Mouse (Mus musculus) midbrain, embryonic 16.5 days (tissue): Measurements from ENCODE around the gene Bex4. TPM values are rescaled to one million over a fixed set of nuclear protein-coding genes. Genes with fewer than 3 reads are reported as not detected.

Source experiments
- ATAC-seq: fragments of 200-750 bp; cut with Nextera tagmentation; 2 replicates; pipeline ENCODE4 v1.8.0; 2017; ENCODE audit warnings: moderate TSS enrichment
- H3K27ac ChIP-seq: fragments of 300-500 bp; sonication (generic); 2 replicates; pipeline ENCODE4 v1.5.1; 2014; ENCODE audit warnings: mild to moderate bottlenecking, low read length, mixed read lengths
- H3K27me3 ChIP-seq: fragments of 300-500 bp; sonication (generic); 2 replicates; pipeline ENCODE4 v1.6.1; 2014; ENCODE audit warnings: low read depth, low read length, mixed read lengths; ENCODE audit not compliant: control insufficient read depth, insufficient read depth
- H3K36me3 ChIP-seq: fragments of 300-500 bp; sonication (generic); 2 replicates; pipeline ENCODE4 v1.6.1; 2014; ENCODE audit warnings: mild to moderate bottlenecking, low read length, moderate library complexity, mixed read lengths; ENCODE audit not compliant: control insufficient read depth, insufficient read depth
- H3K4me1 ChIP-seq: fragments of 300-500 bp; sonication (generic); 2 replicates; pipeline ENCODE4 v1.6.1; 2014; ENCODE audit warnings: mild to moderate bottlenecking, low read length, mixed read lengths; ENCODE audit not compliant: control insufficient read depth, insufficient read depth
- H3K4me2 ChIP-seq: fragments of 300-500 bp; sonication (generic); 2 replicates; pipeline ENCODE4 v1.6.1; 2014; ENCODE audit warnings: mild to moderate bottlenecking, low read length, mixed read lengths
- H3K4me3 ChIP-seq: fragments of 300-500 bp; sonication (generic); 2 replicates; pipeline ENCODE4 v1.5.1; 2014; ENCODE audit warnings: low read depth, mild to moderate bottlenecking, low read length, moderate library complexity, mixed read lengths
- H3K9ac ChIP-seq: fragments of 300-500 bp; sonication (generic); 2 replicates; pipeline ENCODE4 v1.6.1; 2014; ENCODE audit warnings: low read depth, low read length, mixed read lengths
- H3K9me3 ChIP-seq: fragments of 300-500 bp; sonication (generic); replicated peaks from 2 replicates; pipeline ENCODE4 v1.6.1; 2014; ENCODE audit warnings: mild to moderate bottlenecking, low read length, mixed read lengths; ENCODE audit not compliant: control insufficient read depth, poor library complexity, severe bottlenecking
- WGBS: fragments of 180-500 bp; shearing (Covaris S2); extraction: QIAGEN DNeasy Blood & Tissue Kit; methylation state at CpG from one replicate; pipeline ENCODE4 v1.1.7; 2014; 5-methylcytosine and 5-hydroxymethylcytosine counted together
- microRNA-seq: library from miRNA; unstranded; fragments of <30 nt; microRNA quantifications from one replicate; pipeline ENCODE4, GENCODE M21; 2017
- polyA plus RNA-seq: library from polyadenylated mRNA; unstranded; fragments of >200 nt; fragmentation: Nextera tagmentation; extraction: Ambion mirVana; gene quantifications from 2 replicates; pipeline ENCODE4 v1.2.1, GENCODE M21; 2015

Bex4 gene
- polyA plus RNA-seq, 1 experiment from 2014 or later, result 186 TPM

GRCm38 (mm10) chrX:136172118-136172551 is 33.3 kb downstream of the Bex4 start, which contains the start of gene Tceal8:
Gene Tceal8, minus strand, starts transcription at chrX:136172342.
- ATAC-seq, result peak; percentile 98
- peak within 1 kb of the TSS; percentile 67 for H3K9ac ChIP-seq
- no peaks in the 10 kb centered on the region for H3K9me3 ChIP-seq
- no peaks in the 10 kb centered on the region for H3K4me1 ChIP-seq
- WGBS, result 23% methylated on average over 10 of the region's 10 CpGs
- H3K36me3 ChIP-seq, result no peaks in the 10 kb centered on the region
- H3K4me3 ChIP-seq, result peak within 1 kb of the TSS; percentile 56
- H3K27me3 ChIP-seq, result no peaks in the 10 kb centered on the region
- H3K4me2 ChIP-seq, result peak within 1 kb of the TSS; percentile 62
- H3K27ac ChIP-seq, result peak within 1 kb of the TSS; percentile 84

- H3K36me3 ChIP-seq, result no peaks in the 10 kb centered on the region
- H3K9me3 ChIP-seq, result no peaks in the 10 kb centered on the region
- H3K27ac ChIP-seq, result peak overlapping the region; percentile 84; the same call in 1 of the 2 replicates
- WGBS, result 21% methylated on average over 10 of the region's 10 CpGs
- no peaks in the 10 kb centered on the region for H3K27me3 ChIP-seq
- peak overlapping the region; percentile 56 for H3K4me3 ChIP-seq
- H3K4me1 ChIP-seq, result no peaks in the 10 kb centered on the region
- H3K4me2 ChIP-seq, result peak overlapping the region; percentile 62
- 0 out of 2 replicates have a peak overlapping the region, but pooled peaks have one; percentile 31 for H3K9ac ChIP-seq
- no peak for ATAC-seq
Observed at GRCm38 (mm10) chrX:136172786-136173185, 34.0 kb downstream of the Bex4 start.

- 17% methylated on average over 11 of the region's 11 CpGs for WGBS
- no peak for ATAC-seq
Observed at GRCm38 (mm10) chrX:136180897-136181553, 42.2 kb downstream of the Bex4 start.

GRCm38 (mm10) chrX:136183107-136183506 is 44.3 kb downstream of the Bex4 start:
- 86% methylated on average over 1 of the region's 1 CpGs for WGBS
- Histone ChIP-seq H3K27me3 (0 out of 2 replicates have a peak, but pooled peaks cover 3% of the 10 kb centered on the region), H3K9me3 (no peaks in the 10 kb centered on the region), H3K4me1 (no peaks in the 10 kb centered on the region), H3K4me3 (no peak overlapping the region), H3K4me2 (no peak overlapping the region), H3K36me3 (no peaks in the 10 kb centered on the region), H3K27ac (no peak overlapping the region), H3K9ac (no peak overlapping the region)
- ATAC-seq, result no peak

More at GRCm38 (mm10) chrX:136180897-136181553, 42.2 kb downstream of the Bex4 start:
- Histone ChIP-seq H3K9ac (no peak overlapping the region), H3K9me3 (no peaks in the 10 kb centered on the region), H3K27ac (no peak overlapping the region), H3K4me2 (no peak overlapping the region), H3K4me1 (no peaks in the 10 kb centered on the region), H3K4me3 (no peak overlapping the region), H3K36me3 (no peaks in the 10 kb centered on the region), H3K27me3 (0 out of 2 replicates have a peak, but pooled peaks cover 3% of the 10 kb centered on the region)

Small RNA genes within 50 kb of the gene (microRNA-seq; reads per million reads assigned to microRNA genes)
- not detected for gene Mir6383

Other genes starting within 250 kb of the Bex4 start
- gene Arxes2, start 145.2 kb upstream of the Bex4 start, polyA plus RNA-seq, result 355 and 370 TPM in 2 replicates
- 198 and 206 TPM in 2 replicates for gene Arxes1, start 105.6 kb upstream of the Bex4 start, polyA plus RNA-seq
- 929 and 971 TPM in 2 replicates for gene Bex2, start 70.8 kb upstream of the Bex4 start, polyA plus RNA-seq
- gene Nxf3, start 53.7 kb upstream of the Bex4 start, polyA plus RNA-seq, result not detected in 2 replicates
- gene Tceal8, start 33.3 kb downstream of the Bex4 start, polyA plus RNA-seq, result 121 and 125 TPM in 2 replicates
- 31.8 and 38.9 TPM in 2 replicates for gene Tceal5, start 64.9 kb downstream of the Bex4 start, polyA plus RNA-seq
- gene Tceal7, start 75.8 kb downstream of the Bex4 start, polyA plus RNA-seq, result 3.9 and 4.2 TPM in 2 replicates
- 271 and 313 TPM in 2 replicates for gene Bex1, start 76.5 kb downstream of the Bex4 start, polyA plus RNA-seq
- 261 and 272 TPM in 2 replicates for gene Tceal9, start 106.1 kb downstream of the Bex4 start, polyA plus RNA-seq
- gene Bex3, start 131.3 kb downstream of the Bex4 start, polyA plus RNA-seq, result 692 and 737 TPM in 2 replicates